Mouse (Mus musculus) liver, embryonic 16.5 days (tissue): ENCODE results near the gene Ccdc12. TPM values are rescaled to one million over a fixed set of nuclear protein-coding genes. Genes with fewer than 3 reads are reported as not detected.

Experiments used
- ATAC-seq: fragments of 200-750 bp; cut with Nextera tagmentation; 2 replicates; pipeline ENCODE4 v1.8.0; 2017; ENCODE audit warnings: low read depth, mild to moderate bottlenecking, moderate number of reproducible peaks, moderate library complexity
- H3K27ac ChIP-seq: fragments of 300-500 bp; sonication (generic); 2 replicates; pipeline ENCODE4 v1.5.1; 2014; ENCODE audit warnings: mild to moderate bottlenecking, low read length
- H3K27me3 ChIP-seq: fragments of 300-500 bp; sonication (generic); 2 replicates; pipeline ENCODE4 v1.6.1; 2014; ENCODE audit warnings: low read depth, low read length, mixed read lengths; ENCODE audit not compliant: control insufficient read depth, insufficient read depth
- H3K36me3 ChIP-seq: fragments of 300-500 bp; sonication (generic); 2 replicates; pipeline ENCODE4 v1.6.1; 2014; ENCODE audit warnings: mild to moderate bottlenecking; ENCODE audit not compliant: control insufficient read depth, insufficient read depth
- H3K4me1 ChIP-seq: fragments of 300-500 bp; sonication (generic); 2 replicates; pipeline ENCODE4 v1.6.1; 2014; ENCODE audit warnings: low read depth, low read length, mixed read lengths; ENCODE audit not compliant: control insufficient read depth
- H3K4me2 ChIP-seq: fragments of 300-500 bp; sonication (generic); 2 replicates; pipeline ENCODE4 v1.6.1; 2014; ENCODE audit warnings: low read depth, low read length, mixed read lengths
- H3K4me3 ChIP-seq: fragments of 300-500 bp; sonication (generic); 2 replicates; pipeline ENCODE4 v1.5.1; 2014; ENCODE audit warnings: low read depth, mild to moderate bottlenecking, low read length
- H3K9ac ChIP-seq: fragments of 300-500 bp; sonication (generic); 2 replicates; pipeline ENCODE4 v1.6.1; 2014; ENCODE audit warnings: low read depth, low read length
- H3K9me3 ChIP-seq: fragments of 300-500 bp; sonication (generic); replicated peaks from 2 replicates; pipeline ENCODE4 v1.6.1; 2016; ENCODE audit warnings: low read length; ENCODE audit not compliant: control insufficient read depth
- WGBS: fragments of 180-500 bp; shearing (Covaris S2); extraction: QIAGEN DNeasy Blood & Tissue Kit; methylation state at CpG from one replicate; pipeline ENCODE4 v1.1.7; 2014; ENCODE audit not compliant: insufficient replicate concordance; 5-methylcytosine and 5-hydroxymethylcytosine counted together
- microRNA-seq: library from miRNA; unstranded; fragments of <30 nt; microRNA quantifications from one replicate; pipeline ENCODE4, GENCODE M21; 2016
- polyA plus RNA-seq: library from polyadenylated mRNA; unstranded; fragments of >200 nt; fragmentation: Nextera tagmentation; extraction: Ambion mirVana; gene quantifications from 2 replicates; pipeline ENCODE4 v1.2.1, GENCODE M21; 2015

Ccdc12 gene
- polyA plus RNA-seq, 1 experiment from 2014 or later: 59.5 TPM

DNA sequence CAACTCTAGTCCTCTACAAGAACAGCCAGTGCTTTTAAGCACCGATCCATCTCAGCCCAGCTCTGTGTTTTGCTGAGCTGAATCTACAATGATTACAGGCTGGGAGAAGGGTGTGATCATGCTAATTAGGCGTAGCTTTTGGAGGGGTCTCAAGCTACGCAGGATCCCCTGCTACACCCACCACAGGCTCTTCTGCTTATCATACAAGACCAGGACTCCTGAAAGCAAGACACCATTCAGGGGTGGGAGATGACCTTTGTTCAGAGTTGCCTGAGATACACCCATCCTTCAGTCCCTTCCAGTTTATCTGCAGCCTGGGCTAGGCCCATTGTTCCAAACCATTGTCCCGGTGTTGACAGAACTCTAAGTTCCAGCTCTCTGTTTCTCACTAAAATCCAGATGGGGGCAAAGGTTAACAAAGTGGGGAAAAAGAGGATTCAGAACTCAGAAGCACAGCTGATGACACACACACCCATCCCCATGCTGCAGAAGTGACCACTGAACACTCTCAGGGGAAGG is 96.7 kb downstream of the Ccdc12 start:
- H3K9me3 ChIP-seq: no peaks in the 10 kb centered on the region
- no peaks in the 10 kb centered on the region for H3K27me3 ChIP-seq
- H3K27ac ChIP-seq: no peak overlapping the region
- no peak overlapping the region for H3K4me2 ChIP-seq
- 43% methylated on average over 4 of the region's 4 CpGs for WGBS
- H3K4me1 ChIP-seq: no peaks in the 10 kb centered on the region
- no peaks in the 10 kb centered on the region for H3K36me3 ChIP-seq
- no peak overlapping the region for H3K9ac ChIP-seq
- no peak for ATAC-seq
- H3K4me3 ChIP-seq: no peak overlapping the region

DNA sequence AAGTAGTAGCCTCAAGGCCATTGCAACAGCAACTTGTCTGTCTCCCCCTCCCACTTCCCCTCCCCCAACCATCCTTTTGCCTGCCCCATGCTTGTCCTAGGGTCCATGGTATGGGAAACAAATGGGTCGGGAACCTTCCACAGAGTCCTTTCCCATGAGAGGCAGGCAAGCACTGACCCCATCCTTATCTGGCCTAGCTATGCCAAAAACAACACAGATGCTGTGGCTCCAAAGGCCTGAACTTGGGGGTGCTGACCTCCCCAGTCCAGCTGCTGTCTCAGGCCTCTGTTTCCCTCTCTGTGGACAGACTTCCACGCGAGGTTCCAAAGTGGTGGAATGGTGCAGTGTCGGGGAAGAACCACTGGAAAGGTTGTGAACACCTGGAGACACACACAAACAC is 97.5 kb downstream of the Ccdc12 start:
- H3K27ac ChIP-seq: no peak overlapping the region
- no peak overlapping the region for H3K9ac ChIP-seq
- no peak for ATAC-seq
- H3K36me3 ChIP-seq: no peaks in the 10 kb centered on the region
- H3K4me2 ChIP-seq: no peak overlapping the region
- H3K27me3 ChIP-seq: no peaks in the 10 kb centered on the region
- no peaks in the 10 kb centered on the region for H3K9me3 ChIP-seq
- H3K4me3 ChIP-seq: no peak overlapping the region
- H3K4me1 ChIP-seq: no peaks in the 10 kb centered on the region
- 63% methylated on average over 4 of the region's 4 CpGs for WGBS

DNA sequence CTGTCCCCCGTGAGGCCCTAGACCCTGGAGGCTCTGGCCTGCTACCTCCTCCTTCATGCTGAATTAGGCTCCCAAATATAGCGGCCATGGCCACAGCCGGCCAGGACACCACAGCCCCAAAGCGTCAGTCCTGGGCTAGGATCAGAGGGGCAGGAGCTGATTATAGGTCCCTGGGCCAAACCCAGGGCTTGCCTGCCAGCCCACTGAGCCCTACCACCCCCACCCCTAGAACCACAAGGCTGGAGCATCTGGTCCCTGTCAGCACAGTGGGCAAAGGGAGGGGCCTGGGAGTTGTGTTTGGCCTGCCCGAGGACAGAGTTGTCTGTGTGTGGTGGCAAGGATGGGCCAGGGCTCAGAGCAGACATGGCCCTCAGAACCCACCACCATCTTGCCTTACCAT is 101.5 kb downstream of the Ccdc12 start:
- Histone ChIP-seq H3K4me1 (no peaks in the 10 kb centered on the region), H3K9ac (no peak overlapping the region), H3K27ac (no peak overlapping the region), H3K4me2 (no peak overlapping the region), H3K36me3 (no peaks in the 10 kb centered on the region), H3K4me3 (no peak overlapping the region), H3K27me3 (no peaks in the 10 kb centered on the region), H3K9me3 (no peaks in the 10 kb centered on the region)
- ATAC-seq: no peak
- 68% methylated on average over 5 of the region's 5 CpGs for WGBS

DNA sequence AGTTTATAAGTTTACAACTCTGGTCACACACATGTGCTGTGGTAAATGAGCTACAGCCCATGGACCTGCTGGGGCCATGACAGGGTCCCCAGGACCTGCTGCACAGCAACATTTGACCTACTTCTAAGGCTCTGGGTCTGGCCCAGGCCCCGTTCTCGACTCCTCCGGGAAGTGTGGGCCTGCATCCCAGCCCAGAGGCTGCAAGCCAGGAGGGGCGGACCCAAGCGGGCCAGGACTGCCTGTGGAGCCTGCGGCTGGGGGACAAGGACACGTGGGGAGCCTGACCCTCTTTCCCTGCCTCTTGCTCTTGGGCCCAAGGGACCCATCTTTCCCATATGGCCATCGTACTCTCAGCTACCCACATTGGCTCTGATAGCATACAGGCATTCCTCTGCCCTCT is 102.3 kb downstream of the Ccdc12 start:
- ATAC-seq: no peak
- H3K4me2 ChIP-seq: no peak overlapping the region
- no peaks in the 10 kb centered on the region for H3K36me3 ChIP-seq
- H3K4me3 ChIP-seq: no peak overlapping the region
- H3K4me1 ChIP-seq: no peaks in the 10 kb centered on the region
- WGBS: 74% methylated on average over 8 of the region's 8 CpGs
- no peaks in the 10 kb centered on the region for H3K9me3 ChIP-seq
- H3K27me3 ChIP-seq: no peaks in the 10 kb centered on the region
- H3K27ac ChIP-seq: no peak overlapping the region
- H3K9ac ChIP-seq: no peak overlapping the region

GRCm38 (mm10) chr9:110759265-110759664 is 103.0 kb downstream of the Ccdc12 start:
- Histone ChIP-seq H3K4me1 (no peaks in the 10 kb centered on the region), H3K27me3 (no peaks in the 10 kb centered on the region), H3K9me3 (no peaks in the 10 kb centered on the region), H3K4me2 (no peak overlapping the region), H3K36me3 (no peaks in the 10 kb centered on the region), H3K4me3 (no peak overlapping the region), H3K9ac (no peak overlapping the region), H3K27ac (no peak overlapping the region)
- WGBS: 40% methylated on average over 2 of the region's 2 CpGs
- peak; percentile 41; the same call in 1 of the 2 replicates for ATAC-seq

DNA sequence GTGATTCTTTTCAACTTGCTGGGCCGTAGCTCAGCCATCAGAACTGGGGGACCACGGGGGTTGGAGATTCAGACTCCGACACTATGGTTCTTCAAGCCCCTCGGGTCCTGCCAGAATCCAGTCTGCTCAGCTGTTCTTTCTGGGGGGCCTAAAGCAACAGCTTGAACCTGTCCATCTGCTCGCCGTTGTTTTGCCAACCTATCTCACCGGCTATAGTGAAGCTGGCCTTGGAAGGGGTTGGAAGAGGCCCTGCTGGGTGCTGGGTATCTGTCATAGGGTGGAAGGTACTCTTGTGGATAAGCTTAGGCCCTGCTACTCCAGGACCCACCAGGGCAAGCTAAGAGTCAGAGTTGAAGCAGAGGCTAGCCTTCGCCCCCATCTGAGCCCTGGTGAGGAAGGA is 104.6 kb downstream of the Ccdc12 start:
- Histone ChIP-seq H3K27me3 (no peaks in the 10 kb centered on the region), H3K36me3 (no peaks in the 10 kb centered on the region), H3K9me3 (no peaks in the 10 kb centered on the region), H3K4me3 (no peak overlapping the region), H3K4me2 (no peak overlapping the region), H3K27ac (no peak overlapping the region), H3K9ac (no peak overlapping the region), H3K4me1 (no peaks in the 10 kb centered on the region)
- 69% methylated on average over 8 of the region's 8 CpGs for WGBS
- no peak for ATAC-seq

Small RNAs within 50 kb of the gene (microRNA-seq; reads per million reads assigned to microRNA genes)
- not detected for gene Mir8107

Other genes starting within 250 kb of the Ccdc12 start
- gene Ptpn23, start 248.3 kb upstream of the Ccdc12 start, polyA plus RNA-seq: 3.7 and 4.2 TPM in 2 replicates
- gene Ngp, start 236.8 kb upstream of the Ccdc12 start, polyA plus RNA-seq: 551 and 721 TPM in 2 replicates
- gene Klhl18, start 179.8 kb upstream of the Ccdc12 start, polyA plus RNA-seq: 2.1 and 2.5 TPM in 2 replicates
- gene Kif9, start 179.5 kb upstream of the Ccdc12 start, polyA plus RNA-seq: 0.18 and 0.21 TPM in 2 replicates
- gene Setd2, start 123.9 kb upstream of the Ccdc12 start, polyA plus RNA-seq: 9.5 and 10.0 TPM in 2 replicates
- gene Nradd, start 32.1 kb upstream of the Ccdc12 start, polyA plus RNA-seq: 1.4 and 1.9 TPM in 2 replicates
- 1.7 and 2.8 TPM in 2 replicates for gene Nbeal2, start 2.3 kb upstream of the Ccdc12 start, polyA plus RNA-seq
- 1.1 and 1.9 TPM in 2 replicates for gene Myl3, start 85.4 kb downstream of the Ccdc12 start, polyA plus RNA-seq
- gene Pth1r, start 90.6 kb downstream of the Ccdc12 start, polyA plus RNA-seq: 2.3 and 2.5 TPM in 2 replicates
- not detected in 2 replicates for gene Prss42, start 141.7 kb downstream of the Ccdc12 start, polyA plus RNA-seq
- gene Prss44, start 157.5 kb downstream of the Ccdc12 start, polyA plus RNA-seq: not detected in 2 replicates
- gene Prss43, start 170.2 kb downstream of the Ccdc12 start, polyA plus RNA-seq: not detected in 2 replicates
- gene Prss45, start 178.1 kb downstream of the Ccdc12 start, polyA plus RNA-seq: not detected in 2 replicates
- gene Prss46, start 188.0 kb downstream of the Ccdc12 start, polyA plus RNA-seq: not detected in 2 replicates
- gene Prss50, start 201.5 kb downstream of the Ccdc12 start, polyA plus RNA-seq: 8.2 and 8.6 TPM in 2 replicates
- 1.8 and 2.0 TPM in 2 replicates for gene Als2cl, start 223.4 kb downstream of the Ccdc12 start, polyA plus RNA-seq
- gene Tmie, start 223.6 kb downstream of the Ccdc12 start, polyA plus RNA-seq: 2.0 and 2.8 TPM in 2 replicates